Mouse (Mus musculus): ENCODE data around the gene Lmo4.

Lmo4 gene

DNA sequence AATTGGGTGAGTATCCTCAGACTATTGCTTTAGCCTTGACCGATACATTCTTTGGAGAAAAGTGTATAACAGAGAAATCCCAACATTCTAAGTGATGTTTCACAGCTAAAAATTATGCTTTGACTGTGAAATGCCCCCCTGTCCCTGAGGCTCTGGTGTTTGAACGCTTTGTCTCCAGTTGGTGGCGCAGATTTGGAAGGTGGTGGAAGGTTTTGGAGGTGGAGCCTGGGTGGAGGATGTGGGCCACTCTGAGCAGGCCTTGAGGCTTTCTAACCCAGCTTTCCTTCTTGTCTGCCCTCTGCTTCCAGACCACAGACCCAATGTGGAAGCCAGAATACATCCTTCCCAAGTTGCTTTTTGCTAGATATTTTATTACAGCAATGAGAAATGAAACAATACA lies 57.8 kb downstream of the Lmo4 start:
- DNase-seq = no peak

DNA sequence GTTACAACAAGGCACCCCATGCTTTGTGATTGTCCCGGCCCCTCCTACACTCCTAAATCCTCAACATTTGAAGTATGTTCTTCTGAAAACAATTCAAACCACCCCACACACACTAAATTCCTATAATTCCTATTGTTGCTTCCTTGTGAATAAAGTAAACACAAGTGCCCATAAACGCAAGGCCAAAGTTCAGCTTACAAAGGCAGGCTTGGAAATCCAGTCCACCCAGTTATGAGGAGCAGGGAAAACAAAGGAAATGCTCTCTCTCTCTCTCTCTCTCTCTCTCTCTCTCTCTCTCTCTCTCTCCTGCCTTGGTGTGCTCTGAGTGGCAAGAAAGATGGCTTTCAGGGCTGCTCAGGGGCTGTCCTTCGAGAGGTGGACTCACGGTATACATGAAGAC lies 61.0 kb downstream of the Lmo4 start:
- DNase-seq = no peak

DNA sequence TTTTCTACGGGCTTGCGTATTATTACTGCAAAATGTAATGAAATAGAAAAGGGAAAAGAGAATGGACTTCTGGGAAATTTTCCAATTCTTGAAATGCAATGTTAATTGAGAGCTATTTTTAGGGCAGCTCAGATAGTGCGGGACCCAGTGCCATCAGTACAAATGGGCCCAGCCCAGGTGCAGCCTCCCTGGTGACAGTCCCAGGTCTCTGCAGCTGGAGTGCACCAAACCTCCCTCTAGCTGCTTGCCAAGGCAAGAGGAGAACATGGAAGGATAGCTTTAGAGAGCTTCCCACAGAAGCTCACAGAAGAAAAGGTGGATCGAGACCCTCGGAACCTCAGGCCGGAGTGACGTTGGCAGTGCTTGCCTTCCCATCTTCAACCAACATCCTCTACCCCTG lies 62.1 kb downstream of the Lmo4 start:
- no peak for DNase-seq

DNA sequence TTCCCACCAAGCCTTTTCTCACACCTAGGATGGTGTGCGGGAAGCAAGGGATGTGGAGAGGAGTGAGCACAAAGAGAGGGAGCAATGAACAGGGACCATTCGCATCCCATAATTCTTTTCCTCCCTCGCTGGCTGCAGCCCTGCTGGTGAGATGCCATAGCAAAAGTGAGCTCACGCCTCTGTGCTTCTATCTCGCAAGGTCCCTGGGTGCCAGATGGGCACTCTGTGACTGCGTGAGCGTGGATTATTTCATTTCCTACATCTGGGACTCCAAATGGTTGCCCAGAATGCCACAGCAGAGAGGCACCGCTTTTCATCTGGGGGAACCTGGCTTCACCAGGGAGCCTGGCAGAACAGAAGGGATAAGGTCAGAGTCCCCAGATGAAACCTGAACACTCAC lies 63.2 kb downstream of the Lmo4 start:
- DNase-seq = no peak

GRCm38 (mm10) chr3:144140816-144141215 lies 64.2 kb downstream of the Lmo4 start:
- no peak for DNase-seq

DNA sequence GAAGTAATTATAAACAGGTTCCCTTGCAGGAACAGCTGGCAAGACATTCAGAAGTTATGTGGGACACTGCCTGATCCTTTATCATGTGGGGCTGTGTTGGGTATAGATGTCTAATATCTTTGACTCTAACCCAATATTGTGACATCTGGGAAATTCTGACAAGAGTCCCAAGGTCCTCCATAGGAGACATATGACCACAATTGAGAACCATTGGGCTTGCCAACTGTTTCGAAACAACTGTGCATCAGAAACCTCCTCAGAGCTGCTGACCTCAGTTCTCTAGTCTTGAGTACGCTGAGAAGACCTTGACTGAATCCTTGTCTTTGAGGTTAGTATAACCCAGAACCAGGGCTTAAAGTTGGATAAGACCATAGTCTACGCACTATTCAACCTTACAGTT lies 66.4 kb downstream of the Lmo4 start:
- no peak for DNase-seq
